Mouse (Mus musculus) hindbrain, embryonic 14.5 days (tissue): Measurements from ENCODE around the gene Msantd2. TPM values are rescaled to one million over a fixed set of nuclear protein-coding genes. Genes with fewer than 3 reads are reported as not detected.
A peak's percentile ranks its signal among the peaks of the same experiment; 100 is the strongest.

Experiments used
- ATAC-seq: fragments of 200-750 bp; cut with Nextera tagmentation; 2 replicates; pipeline ENCODE4 v1.8.0; 2017; ENCODE audit warnings: moderate number of reproducible peaks, mild to moderate bottlenecking, moderate TSS enrichment, moderate library complexity; ENCODE audit not compliant: low FRiP score
- DNase-seq: peaks from one replicate; pipeline ENCODE4 v3.0.0-alpha.2; 2015; ENCODE audit warnings: low spot score
- H3K27ac ChIP-seq: fragments of 300-500 bp; sonication (generic); 2 replicates; pipeline ENCODE4 v1.5.1; 2014; ENCODE audit warnings: mild to moderate bottlenecking, moderate library complexity
- H3K27me3 ChIP-seq: fragments of 300-500 bp; sonication (generic); 2 replicates; pipeline ENCODE4 v1.6.1; 2014; ENCODE audit warnings: mild to moderate bottlenecking, low read length, mixed read lengths; ENCODE audit not compliant: control insufficient read depth, insufficient read depth
- H3K36me3 ChIP-seq: fragments of 300-500 bp; sonication (generic); replicated peaks from 2 replicates; pipeline ENCODE4 v1.6.1; 2014; ENCODE audit not compliant: control insufficient read depth, insufficient read depth
- H3K4me1 ChIP-seq: fragments of 300-500 bp; sonication (generic); replicated peaks from 2 replicates; pipeline ENCODE4 v1.6.1; 2014; ENCODE audit warnings: antibody characterized with exemption, low read length, mixed read lengths; ENCODE audit not compliant: control insufficient read depth, insufficient read depth
- H3K4me2 ChIP-seq: fragments of 300-500 bp; sonication (generic); replicated peaks from 2 replicates; pipeline ENCODE4 v1.6.1; 2014; ENCODE audit warnings: mild to moderate bottlenecking, moderate library complexity
- H3K4me3 ChIP-seq: fragments of 300-500 bp; sonication (generic); replicated peaks from 2 replicates; pipeline ENCODE4 v1.5.1; 2014; ENCODE audit warnings: mild to moderate bottlenecking, low read length
- H3K9ac ChIP-seq: fragments of 300-500 bp; sonication (generic); 2 replicates; pipeline ENCODE4 v1.6.1; 2014
- H3K9me3 ChIP-seq: fragments of 300-500 bp; sonication (generic); 2 replicates; pipeline ENCODE4 v1.6.1; 2016; ENCODE audit warnings: low read length; ENCODE audit not compliant: control insufficient read depth
- WGBS: fragments of 180-500 bp; shearing (Covaris S2); extraction: QIAGEN DNeasy Blood & Tissue Kit; methylation state at CpG from one replicate; pipeline ENCODE4 v1.1.7; 2014; 5-methylcytosine and 5-hydroxymethylcytosine counted together
- polyA plus RNA-seq: library from polyadenylated mRNA; unstranded; fragments of >200 nt; fragmentation: Nextera tagmentation; extraction: Ambion mirVana; gene quantifications from 2 replicates; pipeline ENCODE4 v1.2.1, GENCODE M21; 2014

The Msantd2 gene
- polyA plus RNA-seq, 1 experiment from 2014 or later: 29.9 TPM

DNA sequence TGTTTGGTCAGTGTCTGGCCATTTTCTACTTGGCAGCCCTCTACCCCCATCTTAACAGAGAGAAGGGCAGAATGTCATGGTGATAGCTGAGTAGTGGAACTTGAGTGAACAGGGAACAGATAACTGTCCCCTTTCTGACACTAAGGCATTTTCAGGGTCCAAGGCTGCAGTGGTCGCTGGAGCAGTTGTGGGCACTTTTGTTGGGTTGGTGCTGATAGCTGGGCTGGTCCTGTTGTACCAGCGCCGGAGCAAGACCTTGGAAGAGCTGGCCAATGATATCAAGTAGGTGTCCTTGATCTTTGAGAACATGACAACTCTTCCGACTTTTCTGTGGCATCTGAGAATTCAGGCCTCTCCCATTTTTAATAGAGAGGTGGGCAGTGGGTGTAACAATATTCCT is 47.7 kb downstream of the Msantd2 start:
- Histone ChIP-seq H3K4me1 (no peaks in the 10 kb centered on the region), H3K4me3 (no peak overlapping the region), H3K27ac (no peak overlapping the region), H3K9ac (no peak overlapping the region), H3K4me2 (no peak overlapping the region), H3K27me3 (peaks cover 3% of the 10 kb centered on the region; the same call in 1 of the 2 replicates), H3K9me3 (no peaks in the 10 kb centered on the region), H3K36me3 (no peaks in the 10 kb centered on the region)
- DNase-seq (no peak), ATAC-seq (no peak)
- WGBS: 86% methylated on average over 4 of the region's 4 CpGs

DNA sequence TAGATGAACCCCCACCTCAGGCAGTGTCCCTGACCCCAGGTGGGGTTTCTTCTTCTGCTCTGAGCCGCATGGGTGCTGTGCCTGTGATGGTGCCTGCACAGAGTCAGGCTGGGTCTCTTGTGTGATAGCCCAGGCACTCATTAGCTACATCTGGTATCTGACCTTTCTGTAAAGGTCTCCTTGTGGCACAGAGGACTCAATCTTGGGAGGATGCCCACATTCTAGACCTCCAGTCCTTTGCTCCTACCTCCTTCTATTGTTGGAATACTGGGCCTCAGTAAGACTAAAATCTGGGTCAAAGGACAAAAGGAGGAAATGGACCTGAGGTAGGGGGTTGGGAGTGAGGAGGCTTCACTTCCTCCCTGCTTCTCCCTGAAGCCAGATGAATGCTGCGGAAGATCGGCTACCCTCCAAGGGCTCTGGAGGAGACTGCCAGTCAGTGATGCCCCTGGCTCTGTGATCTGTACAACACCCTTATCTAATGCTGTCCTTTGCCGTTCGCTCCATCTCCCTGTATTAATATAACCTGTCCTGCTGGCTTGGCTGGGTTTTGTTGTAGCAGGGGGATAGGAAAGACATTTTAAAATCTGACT is 48.6 kb downstream of the Msantd2 start:
- 70% methylated on average over 5 of the region's 5 CpGs for WGBS
- Histone ChIP-seq H3K27me3 (peaks cover 4% of the 10 kb centered on the region; the same call in 1 of the 2 replicates), H3K9ac (no peak overlapping the region), H3K27ac (no peak overlapping the region), H3K4me1 (no peaks in the 10 kb centered on the region), H3K36me3 (no peaks in the 10 kb centered on the region), H3K9me3 (no peaks in the 10 kb centered on the region), H3K4me2 (no peak overlapping the region), H3K4me3 (no peak overlapping the region)
- DNase-seq: no peak
- ATAC-seq: no peak

DNA sequence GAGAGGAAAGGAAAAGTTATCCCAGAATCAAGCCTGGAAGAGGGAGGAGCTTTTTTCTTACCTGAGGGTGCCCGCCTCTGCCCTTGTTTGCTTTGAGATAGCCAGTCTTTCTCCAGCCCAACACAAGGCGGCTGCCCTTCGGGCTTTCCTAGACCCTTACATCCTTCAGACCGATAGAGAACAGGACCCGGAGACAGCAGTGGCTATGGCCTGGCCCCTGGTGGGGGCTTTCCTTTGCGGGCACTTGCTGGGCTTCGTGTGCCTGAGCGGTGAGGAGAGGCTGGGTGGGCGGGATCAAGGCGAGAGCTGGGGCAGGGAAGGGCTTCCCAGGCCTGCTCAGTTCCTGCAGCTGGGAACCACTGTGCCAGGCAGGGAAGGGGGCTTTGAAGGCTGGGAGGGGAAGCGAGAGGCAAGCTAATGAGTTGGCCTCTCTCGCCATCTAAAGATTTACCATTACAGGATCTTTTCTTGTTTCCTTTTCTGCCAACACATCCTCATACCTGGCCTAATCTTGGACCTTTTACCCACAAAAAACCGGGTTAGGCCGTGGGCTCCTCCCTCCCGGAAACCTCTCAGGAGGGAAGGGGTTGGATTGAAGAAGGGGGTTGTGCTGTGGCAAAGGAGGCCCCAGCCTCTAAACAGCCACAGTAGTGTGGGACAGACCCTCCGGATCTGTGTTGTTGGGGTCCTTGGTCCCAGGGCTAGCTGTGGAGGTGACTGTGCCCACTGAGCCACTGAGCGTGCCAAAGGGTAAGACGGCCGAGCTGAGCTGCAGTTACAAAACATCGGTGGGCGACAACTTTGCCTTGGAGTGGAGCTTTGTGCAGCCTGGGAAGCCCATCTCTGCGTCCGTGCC is 50.3 kb downstream of the Msantd2 start, which contains the start of gene Vsig2:
TSS of gene Vsig2 (plus strand) at position 86 of the 856 bp plus-strand sequence.
- H3K27me3 ChIP-seq: peaks cover 16% of the 10 kb centered on the region; the same call in 1 of the 2 replicates
- no peaks in the 10 kb centered on the region for H3K36me3 ChIP-seq
- 49% methylated on average over 23 of the region's 23 CpGs for WGBS
- H3K4me1 ChIP-seq: peaks cover 3% of the 10 kb centered on the region; the same call in 1 of the 2 replicates
- no peaks in the 10 kb centered on the region for H3K9me3 ChIP-seq
- no peak within 1 kb of the TSS for H3K4me2 ChIP-seq
- no peak within 1 kb of the TSS for H3K27ac ChIP-seq
- no peak within 1 kb of the TSS for H3K4me3 ChIP-seq
- no peak for DNase-seq
- ATAC-seq: 0 out of 2 replicates have a peak, but pooled peaks have one; percentile 14
- H3K9ac ChIP-seq: no peak within 1 kb of the TSS

GRCm38 (mm10) chr9:37540226-37540625 is 51.1 kb downstream of the Msantd2 start:
- 90% methylated on average over 4 of the region's 4 CpGs for WGBS
- Histone ChIP-seq H3K9ac (no peak overlapping the region), H3K36me3 (no peaks in the 10 kb centered on the region), H3K4me1 (peaks cover 11% of the 10 kb centered on the region), H3K27ac (no peak overlapping the region), H3K27me3 (peaks cover 24% of the 10 kb centered on the region), H3K9me3 (no peaks in the 10 kb centered on the region), H3K4me2 (no peak overlapping the region), H3K4me3 (no peak overlapping the region)
- ATAC-seq (no peak), DNase-seq (no peak)

DNA sequence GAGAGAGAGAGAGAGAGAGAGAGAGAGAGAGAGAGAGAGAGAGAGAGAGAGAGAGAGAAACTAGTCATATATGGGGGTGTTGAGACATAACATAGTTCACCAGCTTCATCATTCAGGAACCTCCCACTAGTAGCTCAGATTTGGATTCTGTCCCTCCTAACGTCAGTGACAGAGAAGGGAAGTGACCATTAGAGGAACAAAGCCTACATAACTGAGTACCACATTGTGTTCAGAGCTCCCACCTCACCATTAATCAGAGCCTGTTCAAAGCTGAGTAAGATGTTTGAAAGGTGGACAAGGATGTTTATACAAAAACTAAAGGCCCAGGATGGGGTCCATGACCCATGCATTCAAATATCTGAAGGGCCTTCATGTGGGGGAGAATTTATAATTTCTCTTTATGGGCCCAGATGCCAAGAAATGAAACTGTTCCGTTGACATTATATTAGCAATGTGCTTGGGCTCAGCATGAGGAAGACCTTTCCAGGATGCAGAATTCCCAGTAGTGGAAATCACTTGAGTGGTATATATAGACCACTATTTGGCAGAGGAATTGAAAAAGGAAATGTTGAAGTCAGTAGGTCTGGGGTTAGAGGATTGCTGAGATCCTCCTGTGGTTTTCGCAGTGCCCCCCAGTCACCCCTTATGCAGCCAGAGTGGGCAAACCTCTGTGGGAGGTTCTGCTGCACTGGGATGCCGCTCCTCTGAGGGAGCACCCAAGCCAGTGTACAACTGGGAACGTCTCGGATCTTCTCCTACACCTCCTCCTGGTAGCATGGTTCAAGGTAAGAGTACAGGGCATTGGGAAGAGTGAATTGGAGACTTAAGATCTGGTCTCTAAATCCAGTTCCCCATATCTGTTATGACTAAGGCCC is 51.8 kb downstream of the Msantd2 start:
- Histone ChIP-seq H3K4me2 (no peak overlapping the region), H3K4me1 (peaks cover 13% of the 10 kb centered on the region), H3K27ac (no peak overlapping the region), H3K36me3 (no peaks in the 10 kb centered on the region), H3K9me3 (no peaks in the 10 kb centered on the region), H3K4me3 (no peak overlapping the region), H3K27me3 (peaks cover 32% of the 10 kb centered on the region), H3K9ac (no peak overlapping the region)
- WGBS: 84% methylated on average over 6 of the region's 6 CpGs
- DNase-seq (no peak), ATAC-seq (no peak)

DNA sequence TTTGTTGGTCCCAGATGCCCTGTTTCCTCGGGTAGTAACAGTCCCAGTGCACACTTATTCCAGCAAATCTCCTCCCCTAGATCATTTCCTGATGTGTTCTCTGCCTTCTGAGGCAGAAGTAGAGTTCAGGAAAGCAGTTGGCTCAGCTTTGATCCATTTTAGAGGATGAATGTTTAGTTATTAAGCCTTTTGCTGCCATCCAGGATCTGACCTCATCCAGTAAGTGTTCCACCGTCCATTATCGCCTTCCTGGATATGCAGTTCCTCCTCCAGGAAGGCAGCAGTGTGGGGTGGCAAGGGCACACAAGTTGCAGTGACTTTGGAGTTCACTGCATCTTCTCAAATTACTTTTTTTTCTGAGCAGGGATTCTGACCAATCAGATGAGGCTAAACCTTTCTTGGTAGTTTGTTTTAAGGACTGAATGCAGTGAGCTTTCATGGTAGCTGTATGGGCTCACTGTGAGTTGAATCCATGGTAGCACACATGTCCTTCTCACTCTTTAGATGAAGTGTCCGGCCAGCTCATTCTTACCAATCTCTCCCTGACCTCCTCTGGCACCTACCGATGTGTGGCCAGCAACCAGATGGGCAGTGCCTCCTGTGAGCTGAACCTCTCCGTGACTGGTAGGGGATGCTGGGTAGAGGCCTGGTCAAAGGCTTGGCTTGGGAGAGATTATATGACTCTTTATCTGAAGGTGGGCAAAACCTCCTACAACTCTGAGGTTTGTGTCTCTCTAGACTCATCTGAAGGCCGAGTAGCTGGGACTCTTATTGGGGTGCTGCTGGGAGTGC is 52.9 kb downstream of the Msantd2 start:
- no peak for ATAC-seq
- no peaks in the 10 kb centered on the region for H3K9me3 ChIP-seq
- no peak overlapping the region for H3K27ac ChIP-seq
- H3K4me2 ChIP-seq: no peak overlapping the region
- H3K4me1 ChIP-seq: peaks cover 13% of the 10 kb centered on the region
- H3K9ac ChIP-seq: no peak overlapping the region
- H3K27me3 ChIP-seq: peaks cover 43% of the 10 kb centered on the region
- no peaks in the 10 kb centered on the region for H3K36me3 ChIP-seq
- DNase-seq: no peak
- H3K4me3 ChIP-seq: no peak overlapping the region
- 70% methylated on average over 7 of the region's 7 CpGs for WGBS

GRCm38 (mm10) chr9:37543869-37544440 is 54.8 kb downstream of the Msantd2 start:
- ATAC-seq (peak; percentile 6; the same call in 1 of the 2 replicates), DNase-seq (no peak)
- H3K9ac ChIP-seq: no peak overlapping the region
- peaks cover 57% of the 10 kb centered on the region for H3K27me3 ChIP-seq
- H3K4me1 ChIP-seq: peaks cover 13% of the 10 kb centered on the region
- H3K9me3 ChIP-seq: no peaks in the 10 kb centered on the region
- H3K4me2 ChIP-seq: peak overlapping the region; percentile 54
- H3K27ac ChIP-seq: no peak overlapping the region
- WGBS: 25% methylated on average over 12 of the region's 12 CpGs
- no peaks in the 10 kb centered on the region for H3K36me3 ChIP-seq
- H3K4me3 ChIP-seq: peak overlapping the region; percentile 24

DNA sequence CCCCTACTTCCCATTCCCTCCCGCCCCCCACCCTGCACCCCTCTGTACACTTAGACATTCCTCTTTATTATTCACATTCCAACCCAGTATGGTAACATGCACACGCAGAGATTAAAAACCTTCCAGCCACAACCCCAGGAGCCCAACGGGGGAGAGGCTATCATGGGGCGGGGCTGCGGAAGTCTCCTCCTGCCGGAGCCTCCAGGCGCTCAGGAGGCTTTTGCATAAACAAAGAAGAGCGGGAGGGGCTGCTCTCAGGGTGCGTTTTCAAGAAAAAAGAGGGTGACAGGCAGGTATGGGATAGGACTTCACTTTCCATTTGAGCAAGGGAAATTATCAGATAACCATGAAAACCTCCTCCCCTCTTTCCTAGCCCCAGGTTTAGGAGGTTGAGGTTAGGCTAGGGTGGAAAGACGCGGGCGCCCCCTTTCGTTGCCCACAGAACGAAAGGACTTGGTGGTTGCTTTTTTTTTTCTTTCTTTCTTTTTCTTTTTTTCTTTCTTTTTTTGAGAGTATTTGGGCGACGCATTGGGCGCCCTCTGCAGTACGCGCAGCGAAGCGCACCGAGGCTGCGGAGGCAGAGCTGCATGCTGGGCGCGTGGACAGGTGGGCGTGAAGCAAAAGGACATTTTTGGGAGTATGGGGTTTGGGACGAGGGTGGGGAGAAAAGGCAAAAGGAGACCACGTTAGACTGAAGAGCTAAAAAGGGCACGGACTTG is 55.5 kb downstream of the Msantd2 start:
- Histone ChIP-seq H3K27ac (no peak overlapping the region), H3K4me3 (peak overlapping the region; percentile 24), H3K9ac (peak overlapping the region; percentile 22; the same call in 1 of the 2 replicates), H3K4me1 (peaks cover 13% of the 10 kb centered on the region), H3K27me3 (peaks cover 64% of the 10 kb centered on the region), H3K4me2 (peak overlapping the region; percentile 54), H3K9me3 (no peaks in the 10 kb centered on the region), H3K36me3 (no peaks in the 10 kb centered on the region)
- DNase-seq (peak; percentile 78), ATAC-seq (peak; percentile 43; the same call in 1 of the 2 replicates)
- 2% methylated on average over 29 of the region's 29 CpGs for WGBS
